Mouse (Mus musculus) C2C12 (cell line): ENCODE data around the gene Irf2bp2.

ENCODE experiments used
- CEBPB ChIP-seq: IDR thresholded peaks from one replicate; pipeline ENCODE4 v1.6.1; 2011; ENCODE audit warnings: low read depth, mild to moderate bottlenecking, control low read depth, moderate library complexity
- CTCF ChIP-seq: IDR thresholded peaks from one replicate; pipeline ENCODE4 v1.5.1; 2011; ENCODE audit not compliant: control insufficient read depth, insufficient read depth, insufficient read length
- FOSL1 ChIP-seq: IDR thresholded peaks from one replicate; pipeline ENCODE4 v1.8.0; 2011; ENCODE audit warnings: mild to moderate bottlenecking, low read length; ENCODE audit not compliant: poor library complexity, insufficient read depth, severe bottlenecking
- MAX ChIP-seq: IDR thresholded peaks from one replicate; pipeline ENCODE4 v1.6.1; 2011; ENCODE audit warnings: mild to moderate bottlenecking, control low read depth
- MYOD1 ChIP-seq: IDR thresholded peaks from one replicate; pipeline ENCODE4 v1.6.1; 2011; ENCODE audit warnings: low read depth; ENCODE audit not compliant: control insufficient read depth, insufficient read length
- MYOG ChIP-seq: IDR thresholded peaks from one replicate; pipeline ENCODE4 v1.6.1; 2011; ENCODE audit not compliant: control insufficient read depth, insufficient read length; ENCODE audit errors: extremely low read depth
- USF1 ChIP-seq: IDR thresholded peaks from one replicate; pipeline ENCODE4 v1.6.1; 2011; ENCODE audit warnings: low read depth, mild to moderate bottlenecking, control low read depth, moderate library complexity

GRCm38 (mm10) chr8:126595204-126596061 is 1.6 kb upstream of the Irf2bp2 start:
- TF ChIP-seq CTCF (no peak), MYOG (no peak), MAX (no peak), USF1 (peak; percentile 78), MYOD1 (peak; percentile 67), FOSL1 (no peak), CEBPB (no peak)
